Mouse (Mus musculus) thymus, postnatal 4 days (tissue): ENCODE results near the gene Lmod1.

ENCODE experiments used
- DNase-seq: peaks from one replicate; pipeline ENCODE4 v3.0.0; 2021

Gene Lmod1

DNA sequence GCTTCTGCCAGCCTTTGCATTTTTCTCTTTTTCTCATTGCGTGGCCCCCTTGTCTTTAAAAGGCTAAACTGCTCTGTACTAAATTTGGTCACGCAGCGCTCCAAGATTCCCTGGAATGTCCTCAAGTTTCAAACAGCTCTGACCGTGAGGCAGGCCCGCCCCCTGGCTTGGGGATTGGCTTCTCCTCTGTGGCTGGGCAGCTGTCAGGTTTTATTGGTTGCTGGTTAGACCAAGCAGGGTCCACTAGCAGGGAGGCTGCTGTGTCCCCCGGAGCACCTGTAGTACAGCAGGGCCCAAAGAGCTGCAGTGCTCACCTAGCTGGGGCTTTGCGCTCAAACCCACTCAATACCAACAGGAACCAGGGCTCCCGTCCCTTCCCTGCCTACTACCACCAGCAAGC lies at the start of gene Lmod1:
TSS of gene Lmod1 (plus strand) at position 237 of the 400 bp plus-strand sequence.
- no peak for DNase-seq

DNA sequence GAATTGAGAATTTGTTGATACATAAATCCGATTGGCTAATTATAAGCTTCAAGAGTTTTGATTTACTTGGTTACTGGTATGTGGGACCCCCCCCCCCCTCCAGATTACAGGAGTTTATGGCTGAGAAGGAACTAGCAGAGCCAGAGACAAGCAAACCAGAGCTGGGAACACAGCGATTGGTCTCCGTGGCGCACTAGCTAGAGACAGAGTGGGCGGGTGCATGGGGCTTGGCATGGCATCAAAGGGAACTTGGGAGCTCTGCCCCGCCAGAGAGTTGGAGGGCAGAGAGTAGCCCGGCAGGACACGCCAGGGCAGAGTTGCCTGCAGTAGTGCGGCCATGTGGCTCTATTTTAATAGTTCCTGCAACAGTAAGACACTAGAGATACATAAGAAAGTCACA lies 44.0 kb upstream of the Lmod1 start:
- no peak for DNase-seq

DNA sequence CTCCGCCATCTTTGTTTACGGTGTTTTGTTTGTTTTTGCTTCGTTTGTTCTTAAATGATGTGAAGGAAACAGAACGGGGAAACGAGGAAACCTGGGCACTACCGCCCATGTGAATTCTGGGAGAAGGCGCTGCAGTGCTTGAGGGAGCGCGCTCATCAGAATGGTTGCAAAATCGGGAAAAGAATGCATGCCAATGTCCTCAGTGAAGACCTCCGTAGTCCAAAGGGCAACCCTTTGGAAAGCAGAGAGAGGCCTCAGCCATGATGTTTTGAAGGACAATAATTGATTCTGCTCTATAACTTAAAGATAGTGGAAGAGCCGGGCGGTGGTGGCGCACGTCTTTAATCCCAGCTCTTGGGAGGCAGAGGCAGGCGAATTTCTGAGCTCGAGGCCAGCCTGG lies 42.8 kb upstream of the Lmod1 start:
- no peak for DNase-seq

DNA sequence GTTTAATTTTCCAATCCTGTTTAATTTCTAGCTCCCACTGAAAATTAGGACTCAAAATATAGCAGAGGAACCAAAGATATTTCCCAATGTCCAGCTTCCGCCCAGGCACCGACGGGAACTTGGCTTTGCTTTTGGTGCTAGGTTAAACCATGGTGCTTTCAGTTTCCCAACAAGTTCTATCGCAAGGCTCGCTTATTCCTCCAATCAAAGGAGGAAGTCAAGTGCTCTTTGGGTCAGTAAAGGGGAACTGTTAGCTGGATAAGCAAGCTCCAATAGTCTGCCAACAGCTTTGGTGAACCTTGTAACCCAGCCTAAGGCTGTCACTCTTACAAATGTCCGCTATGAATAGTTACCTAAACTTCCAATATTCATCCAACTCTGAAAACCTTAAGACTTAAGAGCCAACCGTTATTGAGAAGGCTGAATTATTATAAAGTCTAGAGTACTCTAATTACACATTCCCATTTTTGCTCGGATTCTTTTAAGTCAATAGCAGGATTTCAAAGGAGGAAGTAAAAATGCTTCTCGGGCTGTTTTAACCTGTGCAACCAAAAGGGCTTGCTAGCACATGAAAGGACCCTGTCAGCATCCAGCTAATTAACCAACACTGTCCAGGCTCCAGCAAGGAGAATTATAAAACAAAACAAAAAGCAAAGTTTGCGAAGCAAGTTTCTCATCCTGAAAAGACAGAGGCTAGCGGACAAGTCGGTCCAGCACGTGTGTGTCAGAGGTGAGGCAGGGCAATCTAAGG lies 41.9 kb upstream of the Lmod1 start:
- DNase-seq, result no peak

DNA sequence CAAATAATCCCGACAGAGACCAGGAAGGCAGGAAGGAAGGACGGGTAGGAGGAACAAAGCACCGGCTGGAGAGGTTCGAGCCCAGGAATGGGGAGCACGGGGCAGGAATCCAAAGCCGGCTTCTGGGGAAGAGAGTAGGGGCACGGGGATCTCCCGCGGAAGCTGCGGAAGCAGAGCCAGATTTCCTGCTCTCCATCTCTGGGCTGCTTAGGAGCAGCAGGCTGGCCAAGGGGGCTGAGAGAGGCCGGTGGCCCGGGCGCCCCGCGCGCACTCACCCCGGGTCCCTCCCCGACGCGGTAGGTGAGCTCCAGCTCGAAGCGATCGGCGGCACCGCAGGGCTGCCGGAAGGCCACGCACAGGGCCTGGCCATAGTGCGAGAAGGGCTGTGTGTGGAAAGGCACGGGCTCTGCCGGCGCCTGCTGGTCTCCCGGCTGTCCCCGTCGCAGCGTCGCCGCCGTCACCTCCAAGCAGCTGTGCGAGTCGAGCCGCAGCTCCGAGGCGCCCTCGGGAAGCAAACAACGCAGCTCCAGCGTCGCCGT lies 41.3 kb upstream of the Lmod1 start:
- DNase-seq, result peak; percentile 70

DNA sequence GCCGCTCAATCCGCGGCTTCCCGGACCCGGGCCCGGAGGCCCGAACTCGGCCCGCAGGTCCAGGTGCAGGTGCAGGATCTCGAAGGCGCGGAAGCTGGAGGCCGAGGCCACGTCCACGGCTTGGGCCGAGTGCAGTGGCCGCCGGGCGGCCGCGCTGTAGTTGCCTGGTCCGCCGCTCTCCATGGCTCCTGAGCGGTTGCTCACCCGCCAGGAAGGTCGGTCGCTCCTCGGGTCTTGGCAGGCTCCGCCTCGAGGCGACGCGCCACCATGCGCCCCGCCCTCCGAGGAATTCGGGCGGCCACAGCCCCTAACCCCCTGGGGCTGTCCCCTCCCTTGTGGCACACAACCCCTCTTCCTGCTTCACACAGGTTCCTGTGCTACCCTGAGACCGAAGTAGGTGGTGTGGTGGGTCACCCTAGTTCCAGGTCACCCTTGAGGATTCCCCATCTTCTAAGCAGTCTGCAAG lies 40.7 kb upstream of the Lmod1 start, which contains the start of gene Rnpep:
TSS of gene Rnpep (minus strand) at position 259 of the 466 bp plus-strand sequence.
- DNase-seq, result peak; percentile 81

DNA sequence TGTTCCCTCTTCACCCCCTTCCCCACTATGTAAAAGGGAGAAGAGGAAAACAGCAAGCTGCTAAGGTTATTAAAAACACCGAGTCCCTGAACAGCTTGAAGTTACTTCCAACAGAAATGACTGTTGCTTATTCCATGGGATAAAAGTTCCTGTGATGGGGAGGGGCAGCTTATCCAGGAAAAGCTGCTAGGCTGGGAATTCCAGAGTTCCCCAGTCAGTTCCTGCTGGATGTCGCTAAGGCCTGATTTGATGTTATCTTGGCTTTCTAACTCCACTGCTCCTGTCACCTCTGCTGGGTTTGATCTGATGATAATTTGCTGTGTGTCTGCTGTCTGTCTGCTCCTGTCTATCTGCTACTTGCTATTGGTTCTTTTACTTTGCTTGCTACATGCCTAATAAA lies 38.3 kb upstream of the Lmod1 start:
- no peak for DNase-seq

DNA sequence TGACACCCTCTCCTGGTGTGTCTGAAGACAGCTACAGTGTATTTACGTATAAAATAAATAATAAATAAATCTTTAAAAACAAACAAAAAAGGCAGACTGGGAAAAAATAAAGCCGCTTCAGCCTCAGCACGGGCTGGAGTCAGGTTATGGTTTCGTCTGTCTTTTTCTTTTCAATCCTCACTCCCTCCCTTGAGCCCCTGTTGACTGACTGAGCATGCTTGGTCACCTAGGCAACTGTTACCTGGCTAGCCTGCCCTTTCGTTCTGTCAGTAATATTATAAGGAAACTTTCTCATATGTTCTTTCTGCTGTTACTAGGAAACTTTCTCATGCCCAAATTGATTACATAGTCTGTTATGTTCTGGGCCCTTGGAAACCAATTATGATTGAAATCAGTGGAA lies 33.7 kb upstream of the Lmod1 start:
- no peak for DNase-seq

DNA sequence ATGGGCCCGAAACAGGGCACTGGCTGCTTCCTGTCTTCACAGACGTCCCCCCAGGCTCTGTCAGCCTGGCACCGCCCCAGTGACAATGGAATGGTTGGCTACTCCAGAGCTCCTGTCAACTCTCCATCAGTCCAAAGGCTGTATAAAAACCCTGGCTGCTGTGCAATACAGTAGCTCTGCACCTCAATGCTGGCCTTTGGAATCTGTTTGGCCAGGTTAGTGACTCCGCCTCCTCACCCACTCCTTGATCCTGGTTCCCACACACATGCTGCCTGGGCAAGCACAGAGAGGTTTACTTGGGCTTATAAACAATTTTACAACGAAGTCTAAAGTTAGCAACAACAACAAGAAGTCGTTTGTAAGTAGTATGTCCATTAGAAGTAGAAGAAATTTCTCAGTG lies 13.3 kb upstream of the Lmod1 start:
- no peak for DNase-seq

DNA sequence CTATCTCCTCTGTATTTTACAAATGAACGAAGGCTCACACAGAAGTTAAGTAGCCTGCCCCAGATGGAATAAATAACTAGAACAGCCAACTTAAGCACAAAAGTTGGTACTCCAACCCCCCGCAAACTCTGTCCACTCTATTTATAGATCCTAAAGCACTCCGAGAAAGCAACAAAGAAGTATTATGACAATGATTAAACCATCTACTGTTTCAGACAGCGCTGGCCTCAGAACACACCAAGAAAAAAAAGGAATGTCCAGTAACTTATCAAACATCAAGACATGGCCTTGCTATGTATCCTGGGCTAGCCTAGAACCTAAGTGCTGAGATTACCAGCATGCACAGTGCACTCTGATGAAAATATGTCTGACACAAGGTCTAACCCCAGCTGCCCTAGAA lies 12.4 kb upstream of the Lmod1 start:
- DNase-seq, result no peak

DNA sequence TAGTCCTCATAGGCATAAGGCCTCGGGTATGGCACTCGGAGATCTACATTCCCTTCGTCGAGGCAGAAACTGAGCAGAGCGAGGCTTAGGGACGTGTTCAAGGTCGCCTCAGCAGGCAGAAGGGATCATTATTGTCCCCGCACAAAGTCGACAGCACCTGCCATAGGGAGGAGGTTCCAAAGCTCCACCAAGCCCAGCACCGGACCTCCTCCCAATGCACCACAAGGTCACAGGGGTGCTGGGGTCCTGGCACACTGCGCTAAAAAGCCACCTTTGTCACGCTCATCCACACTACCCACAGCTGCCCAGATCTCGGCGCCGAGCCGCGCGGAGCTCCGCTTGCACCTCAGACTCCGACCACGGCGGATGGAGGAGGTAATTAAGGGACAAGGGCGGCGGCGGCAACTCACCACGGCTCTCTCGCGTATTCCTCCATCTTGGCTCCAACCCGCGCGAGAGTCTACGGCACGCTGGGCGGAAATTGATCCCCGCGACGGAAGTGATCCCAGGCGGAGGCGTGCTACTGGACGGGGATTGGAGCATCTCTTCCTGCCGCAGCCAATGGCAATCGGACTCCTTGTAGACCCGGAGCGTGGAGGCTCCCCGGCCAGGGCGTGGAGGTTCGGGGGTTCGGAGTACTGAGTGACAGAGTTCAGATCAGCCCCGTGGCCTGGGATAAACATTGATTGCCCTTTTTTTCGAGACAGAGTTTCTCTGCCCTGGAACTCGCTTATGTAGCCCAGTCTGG lies 11.1 kb upstream of the Lmod1 start, which contains the start of gene Timm17a:
TSS of gene Timm17a (minus strand) at position 495 of the 748 bp plus-strand sequence.
- DNase-seq, result peak; percentile 90

DNA sequence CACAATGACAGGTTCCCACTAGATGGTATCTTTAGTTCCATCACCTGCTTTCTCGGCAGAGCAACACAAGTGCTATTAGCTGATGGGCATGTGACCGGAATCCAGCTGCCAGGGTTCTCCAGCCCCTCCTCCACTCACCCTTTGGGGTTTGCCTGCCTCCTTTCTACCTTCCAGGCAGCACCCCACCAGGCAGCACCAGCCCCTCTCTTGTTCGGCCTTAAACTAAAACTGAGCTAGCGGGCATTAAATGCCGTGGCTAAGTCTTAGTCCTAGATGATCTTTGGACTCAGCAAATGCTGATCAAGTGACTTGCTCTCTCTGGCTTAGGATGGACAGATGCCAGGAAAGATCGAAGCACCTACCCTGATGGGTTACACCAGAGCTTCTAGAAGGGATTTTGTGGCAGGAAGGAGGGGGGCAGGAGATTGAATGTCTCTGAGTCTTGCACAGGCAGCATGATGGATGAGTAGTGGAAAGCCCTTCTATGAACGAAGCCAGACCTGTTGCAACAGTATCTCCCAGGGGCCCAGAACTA lies 1.2 kb upstream of the Lmod1 start:
- DNase-seq, result no peak

DNA sequence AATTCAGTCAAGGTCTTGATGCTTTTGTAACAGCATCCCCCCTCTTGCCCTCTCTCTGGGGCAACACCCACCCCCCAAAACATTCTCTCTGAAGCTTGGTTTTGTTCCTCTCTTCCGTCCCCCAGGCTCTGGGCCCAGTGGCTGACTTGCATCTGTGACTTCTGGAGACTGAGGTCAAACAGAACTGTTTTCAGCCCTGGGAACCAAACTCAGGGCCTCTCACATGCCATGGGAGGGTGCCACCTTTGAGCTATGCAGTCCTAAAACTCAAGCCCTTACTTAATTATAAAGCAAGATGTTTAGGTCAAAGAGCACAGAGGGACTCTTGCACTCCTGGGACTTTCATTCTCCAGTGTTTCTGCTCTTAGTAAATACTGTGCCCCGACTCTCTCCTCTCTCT lies 1.3 kb downstream of the Lmod1 start:
- DNase-seq, result no peak

DNA sequence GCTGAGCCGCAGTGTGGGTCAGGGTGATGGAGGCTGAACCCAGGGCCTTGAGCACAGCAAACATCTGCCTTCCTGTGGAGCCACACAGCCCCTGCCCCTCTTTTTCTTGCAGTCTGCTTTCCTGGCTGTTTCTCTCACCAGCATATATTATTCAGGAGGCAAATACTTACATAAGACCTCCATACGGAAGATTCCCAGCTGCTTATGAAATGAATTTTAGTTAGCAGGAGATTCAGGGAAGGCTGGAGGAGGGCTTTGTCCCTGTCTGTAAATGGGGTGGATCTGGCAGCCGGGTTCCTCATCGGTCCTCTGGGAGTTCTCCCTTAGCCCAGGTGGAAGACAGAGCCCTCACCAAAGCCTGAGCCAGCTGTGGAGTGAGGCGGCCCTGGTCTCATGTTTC lies 3.8 kb downstream of the Lmod1 start:
- DNase-seq, result no peak

DNA sequence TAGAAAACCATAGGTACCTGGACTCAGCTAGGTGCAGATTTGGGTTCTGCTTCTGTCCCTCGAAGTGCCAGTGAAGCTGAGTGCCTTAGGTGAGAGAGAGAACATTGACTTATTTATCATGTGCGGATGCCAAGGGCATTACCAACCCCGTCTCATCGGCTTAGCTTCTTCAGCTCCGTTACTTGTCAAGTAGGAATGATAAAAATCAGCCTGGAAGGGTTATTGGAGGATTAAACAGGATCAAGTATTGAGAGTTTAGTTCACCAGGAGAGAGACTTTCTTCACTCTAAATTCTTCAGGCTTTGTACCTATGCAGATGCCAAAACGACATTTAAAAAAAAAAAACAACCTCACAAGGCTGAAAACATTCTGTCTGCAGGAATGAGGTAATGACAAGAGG lies 6.0 kb downstream of the Lmod1 start:
- DNase-seq, result no peak

DNA sequence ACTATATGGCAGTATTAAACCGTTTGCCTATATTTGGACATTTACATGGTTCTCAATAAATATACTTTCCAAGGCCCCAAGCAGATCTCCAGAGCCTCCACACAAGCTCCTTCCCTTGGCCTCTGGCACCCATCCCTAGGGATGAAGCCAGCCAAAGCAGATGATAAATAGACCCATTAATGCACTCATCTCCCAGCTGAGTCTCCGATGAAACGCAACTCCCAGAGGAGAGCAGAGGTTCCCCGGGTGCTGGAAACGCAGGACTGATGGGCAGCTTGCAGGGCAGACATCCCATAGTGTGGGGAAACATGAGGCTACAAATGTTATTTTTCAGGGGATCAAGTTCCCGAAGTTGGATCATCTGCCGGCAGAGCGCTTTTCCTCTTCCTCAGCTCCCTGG lies 17.3 kb downstream of the Lmod1 start:
- no peak for DNase-seq

DNA sequence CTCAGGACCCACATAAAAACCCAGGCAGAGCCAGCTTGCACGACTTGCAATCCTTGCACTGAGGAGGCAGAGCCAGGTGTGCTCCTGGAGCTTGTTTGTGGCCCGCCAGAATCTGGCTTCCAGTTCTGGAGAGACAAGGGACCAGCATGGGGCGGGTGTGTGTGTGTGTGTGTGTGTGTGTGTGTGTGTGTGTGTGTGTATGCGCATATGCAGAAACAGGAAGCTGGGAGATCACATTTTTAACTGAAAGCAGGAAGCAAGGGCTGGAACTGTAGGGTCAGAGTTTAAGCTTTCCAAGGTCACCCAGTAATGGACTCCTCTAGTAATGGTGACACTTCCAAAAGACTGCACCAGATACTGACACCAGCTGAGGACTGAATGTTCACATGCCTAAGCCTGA lies 19.4 kb downstream of the Lmod1 start:
- DNase-seq, result no peak

DNA sequence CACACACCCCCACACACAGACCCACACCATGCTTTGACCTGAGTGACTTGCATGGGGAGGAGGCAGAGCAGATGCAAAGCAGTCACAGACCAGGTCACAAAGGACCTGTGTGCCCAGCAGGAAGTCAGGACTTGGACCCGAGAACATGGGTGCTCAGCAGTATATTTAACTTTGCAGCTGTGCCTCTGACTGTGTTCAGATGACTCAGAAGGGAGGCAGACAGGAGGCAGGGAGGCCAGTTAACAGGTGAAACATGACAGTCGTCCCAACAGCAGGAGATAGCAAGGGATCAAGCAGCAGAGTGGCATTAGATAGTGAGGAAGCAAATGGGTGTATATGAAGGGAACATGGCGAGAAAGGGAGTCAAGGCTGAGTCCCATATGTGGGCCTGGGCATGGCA lies 22.3 kb downstream of the Lmod1 start:
- no peak for DNase-seq

DNA sequence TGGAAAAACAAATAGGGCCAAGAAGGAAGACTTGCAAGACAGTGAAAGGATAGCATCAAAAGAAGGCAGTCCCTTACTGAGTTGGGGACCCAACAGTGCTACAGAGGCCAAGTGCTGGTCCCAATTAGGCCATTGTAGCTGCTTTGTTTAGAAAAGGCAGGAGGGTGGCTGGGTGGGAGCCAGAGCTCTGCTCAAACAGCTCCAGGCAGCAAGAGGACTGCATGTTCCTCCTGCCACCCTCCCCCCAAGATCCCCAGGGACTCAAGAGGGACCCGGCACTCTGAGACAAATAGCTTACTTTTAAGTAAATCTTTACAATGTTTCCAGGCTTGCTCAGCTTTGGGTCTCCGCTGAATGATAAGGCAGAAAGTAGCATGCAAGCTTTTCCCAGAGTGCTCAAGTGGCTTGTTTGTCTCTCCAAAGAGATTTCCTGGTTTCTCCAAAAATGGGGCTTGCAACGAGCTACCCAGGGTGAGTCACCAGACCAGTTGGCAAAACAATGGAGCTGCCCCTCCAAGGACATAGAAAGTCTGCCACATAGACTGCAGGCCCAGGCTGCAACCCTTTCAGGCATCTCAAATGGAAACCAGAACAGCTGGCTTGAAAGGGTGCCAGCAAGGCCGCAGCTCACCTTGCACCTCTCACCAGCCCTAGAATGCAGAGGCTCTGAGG lies 23.0 kb downstream of the Lmod1 start:
- DNase-seq, result no peak

DNA sequence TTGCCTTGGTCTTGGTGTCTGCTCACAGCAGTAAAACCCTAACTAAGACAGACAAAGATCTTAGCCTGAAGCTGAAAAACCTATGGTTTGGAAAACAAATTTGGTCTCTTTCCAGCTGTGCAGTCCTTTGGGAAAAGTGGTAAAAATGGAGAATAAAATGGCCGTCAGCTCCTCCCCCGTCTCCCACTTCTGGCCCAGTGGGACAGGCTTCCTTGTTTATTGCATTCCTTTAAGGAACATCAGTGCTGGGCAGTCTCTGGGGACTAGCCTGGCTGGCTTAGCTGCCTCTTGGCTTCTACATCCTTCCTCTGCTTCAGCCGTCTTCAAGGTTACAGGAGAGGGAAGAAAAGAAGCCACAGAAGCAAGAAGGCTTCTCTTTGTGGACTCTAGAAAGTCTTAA lies 27.3 kb downstream of the Lmod1 start:
- no peak for DNase-seq

DNA sequence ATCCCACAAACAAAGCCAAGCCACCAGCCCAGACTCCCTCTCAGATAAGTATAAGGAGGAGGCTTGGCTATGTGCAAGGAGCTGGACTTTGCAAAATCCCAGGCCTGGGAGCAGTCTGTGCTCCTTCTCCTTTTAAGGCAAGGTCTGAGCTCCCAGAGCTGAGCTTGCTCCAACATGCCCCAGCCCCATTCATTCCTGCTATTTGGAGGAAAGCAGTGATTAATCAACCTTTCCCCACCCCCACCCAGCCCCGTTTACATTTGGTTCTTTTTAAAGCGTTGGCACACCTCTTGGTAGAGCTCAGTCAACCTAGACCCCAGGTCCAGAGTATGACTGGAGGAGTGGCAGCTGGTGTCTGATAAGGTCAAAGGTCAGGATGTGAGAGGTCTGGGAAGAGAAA lies 34.5 kb downstream of the Lmod1 start:
- DNase-seq, result no peak

DNA sequence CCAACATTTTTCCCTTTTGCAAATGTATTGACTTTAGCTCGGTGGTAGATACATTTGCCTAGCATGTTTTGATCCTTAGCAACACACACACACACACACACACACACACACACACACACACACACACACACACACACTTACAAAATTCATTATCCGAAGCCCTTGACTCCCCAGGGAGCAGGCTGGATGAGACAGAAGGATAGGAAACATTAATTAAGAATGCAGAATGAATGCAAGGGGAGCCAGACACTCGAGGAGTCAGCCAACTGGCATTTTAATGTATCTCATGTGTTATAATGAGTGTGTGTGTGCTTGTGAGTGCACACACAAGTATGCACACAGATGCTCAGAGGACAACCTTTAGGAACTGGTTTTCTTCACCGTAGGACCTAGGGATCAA lies 36.9 kb downstream of the Lmod1 start:
- DNase-seq, result no peak

DNA sequence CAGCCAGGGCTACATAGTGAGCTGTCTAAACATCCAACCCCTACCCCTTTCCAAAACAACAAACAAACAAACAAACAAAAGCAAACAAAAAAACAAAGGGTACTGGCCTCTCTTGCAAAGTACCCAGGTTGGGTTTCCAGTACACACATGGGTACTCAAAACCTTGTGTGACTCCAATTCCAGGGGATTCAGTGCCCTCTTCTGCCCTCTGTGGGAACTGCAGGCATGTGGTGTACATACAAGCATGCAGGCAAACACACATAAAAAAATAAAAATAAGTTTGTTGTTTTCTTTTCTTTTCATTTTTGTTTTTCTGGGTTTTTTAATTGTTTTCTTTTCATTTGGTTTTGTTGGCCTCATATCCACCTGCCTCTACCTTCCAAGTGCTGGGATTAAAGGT lies 37.5 kb downstream of the Lmod1 start:
- no peak for DNase-seq
